Mouse (Mus musculus) kidney, postnatal 4 days (tissue): ENCODE data around the gene Ncf4.
"Not testable (repeated sequence)": the region's sequence is repeated elsewhere in the genome, so short reads cannot be mapped to it uniquely, and the experiment has no call there.

Source experiments
- DNase-seq, 2 experiments: peaks; one replicate each; pipeline ENCODE4 v3.0.0; 2021; ENCODE audit warnings: mixed read lengths in 2 of 2

Gene Ncf4

GRCm38 (mm10) chr15:78254751-78255150 lies 10.2 kb downstream of the Ncf4 start:
- DNase-seq: peak; percentile 73 to 82

GRCm38 (mm10) chr15:78256602-78257259 lies 12.1 kb downstream of the Ncf4 start:
- DNase-seq: not testable (repeated sequence)

- DNase-seq: peak; percentile 77 to 78
These were observed 12.9 kb downstream of the Ncf4 start for GRCm38 (mm10) chr15:78257326-78258050.

GRCm38 (mm10) chr15:78258246-78258865 lies 13.8 kb downstream of the Ncf4 start:
- peak in 1 of 2 experiments; percentile 33 for DNase-seq

- no peak for DNase-seq
These were observed 16.2 kb downstream of the Ncf4 start for GRCm38 (mm10) chr15:78260668-78261333.

GRCm38 (mm10) chr15:78263286-78263685 lies 18.7 kb downstream of the Ncf4 start:
- no peak for DNase-seq

- DNase-seq: no peak
These were observed 22.8 kb downstream of the Ncf4 start for GRCm38 (mm10) chr15:78267441-78267840.

- DNase-seq: no peak
These were observed 23.3 kb downstream of the Ncf4 start for GRCm38 (mm10) chr15:78267865-78268264.

- DNase-seq: no peak
These were observed 26.6 kb downstream of the Ncf4 start for GRCm38 (mm10) chr15:78271208-78271607.

GRCm38 (mm10) chr15:78278308-78278707 lies 33.7 kb downstream of the Ncf4 start:
- no peak for DNase-seq

GRCm38 (mm10) chr15:78287941-78288340 lies 43.3 kb downstream of the Ncf4 start:
- DNase-seq: no peak

GRCm38 (mm10) chr15:78289775-78290174 lies 45.2 kb downstream of the Ncf4 start:
- DNase-seq: not testable (repeated sequence)

GRCm38 (mm10) chr15:78293228-78293627 lies 48.6 kb downstream of the Ncf4 start:
- DNase-seq: not testable (repeated sequence)

GRCm38 (mm10) chr15:78293716-78294115 lies 49.1 kb downstream of the Ncf4 start:
- no peak for DNase-seq

- no peak for DNase-seq
These were observed 54.0 kb downstream of the Ncf4 start for GRCm38 (mm10) chr15:78298558-78298957.

GRCm38 (mm10) chr15:78299641-78300040 lies 55.0 kb downstream of the Ncf4 start:
- no peak for DNase-seq

GRCm38 (mm10) chr15:78300773-78301172 lies 56.2 kb downstream of the Ncf4 start:
- no peak for DNase-seq

GRCm38 (mm10) chr15:78302718-78303117 lies 58.1 kb downstream of the Ncf4 start:
- DNase-seq: no peak

GRCm38 (mm10) chr15:78303665-78304233 lies 59.1 kb downstream of the Ncf4 start:
- DNase-seq: no peak

- DNase-seq: no peak
These were observed 60.8 kb downstream of the Ncf4 start, which contains the start of gene Csf2rb2 for GRCm38 (mm10) chr15:78305341-78305933. Gene Csf2rb2 (minus strand): TSS chr15:78305721.

- DNase-seq: no peak
These were observed 65.3 kb downstream of the Ncf4 start for GRCm38 (mm10) chr15:78309865-78310264.

- no peak for DNase-seq
These were observed 66.4 kb downstream of the Ncf4 start for GRCm38 (mm10) chr15:78310971-78311370.
